Mouse (Mus musculus): ENCODE results near the gene Tbc1d2.
"Not testable (repeated sequence)": the region's sequence is repeated elsewhere in the genome, so short reads cannot be mapped to it uniquely, and the experiment has no call there.

Tbc1d2 gene

GRCm38 (mm10) chr4:46601844-46602423 is 48.1 kb downstream of the Tbc1d2 start, which contains the start of gene Coro2a:
Gene Coro2a, minus strand, starts transcription at chr4:46602202.
- DNase-seq (ENCODE audit: low spot score): peak; percentile 73

GRCm38 (mm10) chr4:46601258-46601843 is 48.7 kb downstream of the Tbc1d2 start:
- no peak for DNase-seq (ENCODE audit: low spot score)

GRCm38 (mm10) chr4:46600473-46601257 is 49.3 kb downstream of the Tbc1d2 start:
- DNase-seq (ENCODE audit: low spot score): no peak

GRCm38 (mm10) chr4:46599609-46600008 is 50.4 kb downstream of the Tbc1d2 start:
- not testable (repeated sequence) for DNase-seq (ENCODE audit: low spot score)

GRCm38 (mm10) chr4:46598981-46599380 is 51.0 kb downstream of the Tbc1d2 start:
- DNase-seq (ENCODE audit: low spot score): no peak

GRCm38 (mm10) chr4:46598111-46598510 is 51.9 kb downstream of the Tbc1d2 start:
- no peak for DNase-seq (ENCODE audit: low spot score)

- peak; percentile 26 for DNase-seq (ENCODE audit: low spot score)
Observed at GRCm38 (mm10) chr4:46597286-46597961, 52.6 kb downstream of the Tbc1d2 start.

GRCm38 (mm10) chr4:46596398-46596797 is 53.6 kb downstream of the Tbc1d2 start:
- DNase-seq (ENCODE audit: low spot score): no peak

- DNase-seq (ENCODE audit: low spot score): no peak
Observed at GRCm38 (mm10) chr4:46594131-46594530, 55.9 kb downstream of the Tbc1d2 start.

- DNase-seq (ENCODE audit: low spot score): no peak
Observed at GRCm38 (mm10) chr4:46593472-46593871, 56.5 kb downstream of the Tbc1d2 start.

- no peak for DNase-seq (ENCODE audit: low spot score)
Observed at GRCm38 (mm10) chr4:46591833-46592520, 58.0 kb downstream of the Tbc1d2 start.

GRCm38 (mm10) chr4:46590810-46591209 is 59.2 kb downstream of the Tbc1d2 start:
- DNase-seq (ENCODE audit: low spot score): no peak

GRCm38 (mm10) chr4:46589946-46590684 is 59.9 kb downstream of the Tbc1d2 start:
- no peak for DNase-seq (ENCODE audit: low spot score)

- no peak for DNase-seq (ENCODE audit: low spot score)
Observed at GRCm38 (mm10) chr4:46589151-46589550, 60.9 kb downstream of the Tbc1d2 start.

GRCm38 (mm10) chr4:46586473-46586872 is 63.5 kb downstream of the Tbc1d2 start:
- no peak for DNase-seq (ENCODE audit: low spot score)

- DNase-seq (ENCODE audit: low spot score): no peak
Observed at GRCm38 (mm10) chr4:46585811-46586190, 64.2 kb downstream of the Tbc1d2 start.

- no peak for DNase-seq (ENCODE audit: low spot score)
Observed at GRCm38 (mm10) chr4:46585041-46585810, 64.8 kb downstream of the Tbc1d2 start.

GRCm38 (mm10) chr4:46584536-46584935 is 65.5 kb downstream of the Tbc1d2 start:
- not testable (repeated sequence) for DNase-seq (ENCODE audit: low spot score)

- not testable (repeated sequence) for DNase-seq (ENCODE audit: low spot score)
Observed at GRCm38 (mm10) chr4:46584084-46584483, 65.9 kb downstream of the Tbc1d2 start.

- not testable (repeated sequence) for DNase-seq (ENCODE audit: low spot score)
Observed at GRCm38 (mm10) chr4:46582024-46582423, 68.0 kb downstream of the Tbc1d2 start.
